Mouse (Mus musculus): ENCODE measurements around the gene Bptf. TPM values are rescaled to one million over a fixed set of nuclear protein-coding genes. Genes with fewer than 3 reads are reported as not detected.
"Not testable (repeated sequence)": the region's sequence is repeated elsewhere in the genome, so short reads cannot be mapped to it uniquely, and the experiment has no call there.

Gene Bptf
- polyA plus RNA-seq, 1 experiment, result 58.4 TPM

DNA sequence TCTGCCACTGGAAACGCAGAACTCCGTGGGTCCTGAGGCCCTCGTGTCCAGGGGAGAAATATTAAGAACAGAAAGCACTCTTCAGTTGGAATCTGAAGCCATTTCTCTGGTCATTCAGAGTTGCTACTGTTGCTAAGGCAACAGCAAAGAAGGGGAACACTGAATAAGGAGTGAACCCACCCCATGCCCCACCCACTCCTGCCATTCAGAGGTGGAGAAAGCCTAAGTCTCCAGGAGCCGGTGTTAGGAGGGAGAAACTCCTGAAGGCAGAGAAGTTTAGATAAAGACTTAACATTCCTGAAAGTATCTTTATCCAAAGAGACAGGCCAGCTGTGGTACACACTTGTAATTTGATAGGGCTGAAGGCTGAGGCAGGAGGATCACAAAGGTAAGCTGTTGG lies 112.6 kb downstream of the Bptf start:
- no peak overlapping the region for H3K27ac ChIP-seq (ENCODE audit: control insufficient read depth, insufficient read depth, low read length)
- DNase-seq, result no peak
- no peaks in the 10 kb centered on the region for H3K36me3 ChIP-seq (ENCODE audit: control insufficient read depth, insufficient read depth, low read length)
- H3K4me3 ChIP-seq (ENCODE audit: control insufficient read depth, insufficient read depth, low read length), result no peak overlapping the region
- H3K27me3 ChIP-seq (ENCODE audit: control insufficient read depth, insufficient read depth, low read length), result no peaks in the 10 kb centered on the region; the same call in 1 of the 2 replicates
- TF ChIP-seq POLR2A (IDR thresholded peaks at IDR 0.05; ENCODE audit: control insufficient read depth, extremely low read depth, insufficient read depth, low read length, poor library complexity) (no peak), CTCF (IDR thresholded peaks at IDR 0.05; ENCODE audit: borderline replicate concordance, control insufficient read depth, extremely low read depth, insufficient read depth, low read length, poor library complexity) (no peak)
- peaks cover 5% of the 10 kb centered on the region for H3K4me1 ChIP-seq (replicated peaks; ENCODE audit: control insufficient read depth, insufficient read depth, low read length)
- 92% methylated on average over 4 of the region's 4 CpGs for WGBS

GRCm38 (mm10) chr11:107018606-107019005 lies 113.3 kb downstream of the Bptf start:
- Histone ChIP-seq H3K27me3 (ENCODE audit: control insufficient read depth, insufficient read depth, low read length) (no peaks in the 10 kb centered on the region), H3K36me3 (ENCODE audit: control insufficient read depth, insufficient read depth, low read length) (no peaks in the 10 kb centered on the region), H3K4me3 (ENCODE audit: control insufficient read depth, insufficient read depth, low read length) (no peak overlapping the region), H3K4me1 (replicated peaks; ENCODE audit: control insufficient read depth, insufficient read depth, low read length) (peaks cover 5% of the 10 kb centered on the region), H3K27ac (ENCODE audit: control insufficient read depth, insufficient read depth, low read length) (no peak overlapping the region)
- DNase-seq, result no peak
- 45% methylated on average over 8 of the region's 8 CpGs for WGBS
- no peak for TF ChIP-seq POLR2A (IDR thresholded peaks at IDR 0.05; ENCODE audit: control insufficient read depth, extremely low read depth, insufficient read depth, low read length, poor library complexity)
- TF ChIP-seq CTCF (IDR thresholded peaks at IDR 0.05; ENCODE audit: borderline replicate concordance, control insufficient read depth, extremely low read depth, insufficient read depth, low read length, poor library complexity), result peak; percentile 72; the same call in 1 of the 2 replicates

- 78% methylated on average over 6 of the region's 6 CpGs for WGBS
- Histone ChIP-seq H3K27ac (ENCODE audit: control insufficient read depth, insufficient read depth, low read length) (no peak overlapping the region), H3K4me1 (replicated peaks; ENCODE audit: control insufficient read depth, insufficient read depth, low read length) (peaks cover 5% of the 10 kb centered on the region), H3K27me3 (ENCODE audit: control insufficient read depth, insufficient read depth, low read length) (no peaks in the 10 kb centered on the region), H3K36me3 (ENCODE audit: control insufficient read depth, insufficient read depth, low read length) (no peaks in the 10 kb centered on the region), H3K4me3 (ENCODE audit: control insufficient read depth, insufficient read depth, low read length) (no peak overlapping the region)
- DNase-seq, result no peak
- TF ChIP-seq POLR2A (IDR thresholded peaks at IDR 0.05; ENCODE audit: control insufficient read depth, extremely low read depth, insufficient read depth, low read length, poor library complexity), result no peak
- TF ChIP-seq CTCF (IDR thresholded peaks at IDR 0.05; ENCODE audit: borderline replicate concordance, control insufficient read depth, extremely low read depth, insufficient read depth, low read length, poor library complexity), result no peak
Measured at GRCm38 (mm10) chr11:107017339-107017886, 114.5 kb downstream of the Bptf start.

GRCm38 (mm10) chr11:107016893-107017292 lies 115.0 kb downstream of the Bptf start:
- DNase-seq, result no peak
- Histone ChIP-seq H3K4me3 (ENCODE audit: control insufficient read depth, insufficient read depth, low read length) (no peak overlapping the region), H3K27ac (ENCODE audit: control insufficient read depth, insufficient read depth, low read length) (no peak overlapping the region), H3K27me3 (ENCODE audit: control insufficient read depth, insufficient read depth, low read length) (no peaks in the 10 kb centered on the region), H3K4me1 (replicated peaks; ENCODE audit: control insufficient read depth, insufficient read depth, low read length) (peaks cover 5% of the 10 kb centered on the region), H3K36me3 (ENCODE audit: control insufficient read depth, insufficient read depth, low read length) (no peaks in the 10 kb centered on the region)
- WGBS, result 82% methylated on average over 1 of the region's 1 CpGs
- TF ChIP-seq CTCF (IDR thresholded peaks at IDR 0.05; ENCODE audit: borderline replicate concordance, control insufficient read depth, extremely low read depth, insufficient read depth, low read length, poor library complexity) (no peak), POLR2A (IDR thresholded peaks at IDR 0.05; ENCODE audit: control insufficient read depth, extremely low read depth, insufficient read depth, low read length, poor library complexity) (no peak)

- not testable (repeated sequence) for H3K27me3 ChIP-seq (ENCODE audit: control insufficient read depth, insufficient read depth, low read length); DNase-seq; H3K27ac ChIP-seq (ENCODE audit: control insufficient read depth, insufficient read depth, low read length); H3K36me3 ChIP-seq (ENCODE audit: control insufficient read depth, insufficient read depth, low read length); H3K4me3 ChIP-seq (ENCODE audit: control insufficient read depth, insufficient read depth, low read length); H3K4me1 ChIP-seq (replicated peaks; ENCODE audit: control insufficient read depth, insufficient read depth, low read length)
- 87% methylated on average over 11 of the region's 11 CpGs for WGBS
Measured at GRCm38 (mm10) chr11:107015535-107016187, 116.3 kb downstream of the Bptf start.

DNA sequence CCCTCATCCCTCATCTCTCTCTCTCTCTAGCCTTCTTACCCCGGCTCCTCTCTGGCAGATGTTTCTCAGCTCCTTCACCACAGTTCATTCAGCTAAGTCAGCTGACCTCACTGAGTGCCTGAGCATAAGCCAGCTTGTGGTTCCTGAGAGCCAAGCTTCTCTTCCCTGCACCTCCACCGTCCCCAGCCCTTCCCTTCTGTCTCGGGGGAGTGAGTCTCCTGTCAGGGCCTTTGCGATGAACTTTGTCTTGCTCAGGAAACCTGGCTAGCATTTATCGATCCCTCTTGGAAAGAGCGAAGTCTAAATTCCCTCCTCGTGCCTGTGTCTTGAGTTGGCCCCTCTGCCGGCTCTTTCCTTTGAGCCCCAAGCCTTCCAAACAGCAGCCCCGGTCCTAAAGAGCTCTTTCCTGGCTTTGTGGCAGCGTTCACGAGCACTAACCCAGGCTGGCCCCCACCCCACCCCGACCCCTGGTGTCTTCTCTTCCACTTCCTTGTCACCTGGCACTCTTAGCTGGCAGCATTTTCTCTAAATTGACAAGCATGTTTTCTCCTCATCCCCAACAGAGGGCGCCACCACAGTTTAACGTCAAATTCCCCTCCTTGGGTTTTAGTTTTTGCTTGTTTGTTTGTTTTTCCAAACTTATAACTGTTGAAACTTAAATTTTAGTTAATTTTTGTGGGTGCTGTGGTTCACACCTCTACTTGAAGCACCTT lies 117.2 kb downstream of the Bptf start:
- H3K27me3 ChIP-seq (ENCODE audit: control insufficient read depth, insufficient read depth, low read length), result no peaks in the 10 kb centered on the region
- peak overlapping the region; percentile 80 for H3K27ac ChIP-seq (ENCODE audit: control insufficient read depth, insufficient read depth, low read length)
- TF ChIP-seq POLR2A (IDR thresholded peaks at IDR 0.05; ENCODE audit: control insufficient read depth, extremely low read depth, insufficient read depth, low read length, poor library complexity) (no peak), CTCF (IDR thresholded peaks at IDR 0.05; ENCODE audit: borderline replicate concordance, control insufficient read depth, extremely low read depth, insufficient read depth, low read length, poor library complexity) (no peak)
- WGBS, result 24% methylated on average over 14 of the region's 14 CpGs
- H3K36me3 ChIP-seq (ENCODE audit: control insufficient read depth, insufficient read depth, low read length), result no peaks in the 10 kb centered on the region
- peaks cover 9% of the 10 kb centered on the region for H3K4me1 ChIP-seq (replicated peaks; ENCODE audit: control insufficient read depth, insufficient read depth, low read length)
- peak; percentile 51 for DNase-seq
- H3K4me3 ChIP-seq (ENCODE audit: control insufficient read depth, insufficient read depth, low read length), result peak overlapping the region; percentile 30
